Mouse (Mus musculus) monocyte, adult 2 months (primary cell): ENCODE measurements around the gene Tppp3.
A peak's percentile ranks its signal among the peaks of the same experiment; 100 is the strongest.

Experiments used
- DNase-seq, 2 experiments: peaks; one replicate each; pipeline ENCODE4 v3.0.0; 2022; ENCODE audit warnings: low spot score in 2 of 2, low read depth in 1 of 2

The Tppp3 gene

DNA sequence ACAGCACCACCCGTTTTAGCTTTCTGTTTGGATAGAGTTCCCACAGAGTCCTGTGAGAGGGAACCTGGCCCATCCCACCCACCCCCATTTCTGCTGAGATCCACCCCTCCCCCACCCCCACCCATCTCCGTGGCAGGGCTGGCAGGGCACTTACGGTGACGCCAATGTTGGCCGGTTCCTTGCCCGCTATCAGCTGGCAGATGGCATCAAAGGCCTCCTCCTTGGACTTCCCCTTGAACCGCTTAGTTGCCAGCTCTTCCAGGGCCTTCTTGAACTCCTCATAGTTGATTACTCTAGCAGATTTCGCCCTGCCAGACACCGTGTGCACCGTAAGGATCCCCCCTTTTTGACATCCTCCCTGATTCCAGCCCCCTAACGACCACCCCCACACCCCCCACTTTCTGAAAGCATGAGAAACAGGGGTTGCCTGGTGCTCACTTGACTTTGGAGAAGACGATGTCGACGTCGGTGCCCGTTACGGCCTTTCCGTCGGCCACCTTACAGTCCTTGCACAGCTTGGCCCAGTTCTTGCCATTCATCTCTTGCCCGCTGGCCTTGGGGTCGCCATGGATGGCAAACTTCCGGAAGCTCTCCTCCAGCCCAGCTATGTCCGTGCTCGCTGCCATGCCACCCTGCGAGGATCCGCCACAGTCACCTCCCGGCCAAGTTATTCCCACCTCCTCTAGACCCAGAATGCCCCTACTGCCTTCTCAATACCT is 3.2 kb downstream of the Tppp3 start:
- DNase-seq, result no peak

DNA sequence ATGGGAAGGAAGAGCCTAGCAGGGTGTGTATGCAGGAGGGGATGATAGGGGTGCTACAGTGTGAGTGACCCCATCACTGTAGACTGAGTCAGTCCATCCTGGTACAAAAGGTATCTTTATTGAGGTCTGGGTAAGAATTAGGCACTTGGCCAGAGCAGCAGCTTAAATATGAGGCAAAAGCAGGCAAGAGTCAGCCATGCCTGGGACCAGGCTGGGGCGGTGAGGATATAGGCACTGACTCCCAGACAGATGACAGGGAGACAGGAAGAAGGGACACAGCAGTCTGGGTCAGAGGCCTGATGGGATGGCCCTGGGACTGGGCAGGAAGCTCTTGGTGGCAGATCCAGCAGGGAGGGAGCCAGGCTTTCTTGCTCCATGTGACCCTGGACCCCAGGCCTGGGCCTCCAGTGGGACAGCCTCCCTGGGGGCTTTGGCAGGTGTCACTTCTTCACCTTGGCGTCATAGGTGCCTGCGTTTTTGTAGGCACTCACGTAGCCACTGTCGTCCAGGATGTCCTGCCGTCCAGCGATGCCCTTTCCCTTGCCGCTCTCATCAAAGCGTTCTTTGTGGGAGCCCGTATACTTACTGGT is 3.8 kb downstream of the Tppp3 start:
- DNase-seq, result no peak

DNA sequence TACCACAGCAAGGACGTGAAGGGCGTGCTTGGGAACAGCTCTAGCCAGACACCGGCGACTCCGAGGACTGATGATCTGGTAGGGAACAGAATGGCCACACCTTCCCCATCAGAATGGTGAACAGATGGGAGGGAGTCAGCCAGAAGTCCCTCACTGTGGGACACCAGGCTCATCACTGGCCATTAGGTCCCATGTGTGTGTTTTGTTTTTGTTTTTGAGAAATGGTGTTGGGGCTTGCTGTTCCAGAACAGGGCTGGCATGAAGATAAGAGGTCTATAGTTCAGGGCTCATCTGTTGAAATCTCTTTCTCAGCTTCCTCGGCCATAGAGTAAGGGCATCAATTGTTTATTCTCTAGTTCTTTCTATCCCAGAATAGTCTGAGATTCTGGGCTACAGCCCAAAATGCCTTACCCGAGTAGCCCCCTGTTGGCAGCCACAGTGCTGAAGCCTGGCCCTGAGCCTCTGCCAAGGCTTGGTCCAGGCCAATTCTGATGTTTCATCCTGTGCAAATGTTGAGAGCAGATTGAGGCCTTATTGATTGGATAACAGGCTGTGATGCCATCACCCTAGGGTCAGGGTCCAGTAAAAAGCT is 4.5 kb downstream of the Tppp3 start:
- DNase-seq, result no peak

DNA sequence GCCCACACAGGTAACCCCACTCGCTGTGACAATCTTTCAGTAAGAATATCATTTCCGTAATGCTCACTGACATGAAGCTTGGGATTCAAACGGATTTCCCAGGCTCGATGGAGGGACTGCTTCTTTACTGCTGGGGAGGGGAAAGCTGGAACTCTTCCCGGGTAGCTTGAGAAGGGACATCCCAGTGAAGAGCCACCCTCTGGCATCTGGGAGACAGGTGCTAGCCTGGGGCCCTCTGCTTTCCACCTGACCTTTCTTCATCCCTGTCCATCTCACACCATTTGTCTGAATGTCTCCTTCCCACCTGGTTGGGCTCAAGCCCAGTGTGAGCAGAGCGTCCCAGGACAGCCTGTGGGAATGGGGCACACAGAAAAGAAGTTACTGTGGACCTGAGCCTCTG is 5.1 kb downstream of the Tppp3 start:
- DNase-seq, result no peak

DNA sequence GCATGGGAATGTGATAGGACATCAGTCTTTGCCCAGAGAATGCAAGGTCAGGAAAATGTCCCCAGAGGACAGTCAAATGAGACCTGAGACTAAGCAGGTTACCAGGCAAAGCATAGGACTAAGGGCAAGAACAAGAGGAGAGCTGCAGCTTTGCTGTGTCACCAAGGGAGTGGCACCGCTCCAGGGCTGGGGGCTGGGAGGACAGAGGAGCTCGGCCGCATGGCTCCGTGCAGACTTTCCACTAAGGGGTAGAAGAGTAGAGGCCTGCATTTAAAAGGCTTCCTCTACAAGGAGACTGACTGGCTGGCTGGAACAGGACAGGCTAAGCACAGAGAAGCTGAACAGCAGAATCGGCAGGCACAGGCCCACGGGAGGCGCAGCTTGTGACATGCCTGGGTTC is 6.7 kb downstream of the Tppp3 start:
- DNase-seq, result no peak

DNA sequence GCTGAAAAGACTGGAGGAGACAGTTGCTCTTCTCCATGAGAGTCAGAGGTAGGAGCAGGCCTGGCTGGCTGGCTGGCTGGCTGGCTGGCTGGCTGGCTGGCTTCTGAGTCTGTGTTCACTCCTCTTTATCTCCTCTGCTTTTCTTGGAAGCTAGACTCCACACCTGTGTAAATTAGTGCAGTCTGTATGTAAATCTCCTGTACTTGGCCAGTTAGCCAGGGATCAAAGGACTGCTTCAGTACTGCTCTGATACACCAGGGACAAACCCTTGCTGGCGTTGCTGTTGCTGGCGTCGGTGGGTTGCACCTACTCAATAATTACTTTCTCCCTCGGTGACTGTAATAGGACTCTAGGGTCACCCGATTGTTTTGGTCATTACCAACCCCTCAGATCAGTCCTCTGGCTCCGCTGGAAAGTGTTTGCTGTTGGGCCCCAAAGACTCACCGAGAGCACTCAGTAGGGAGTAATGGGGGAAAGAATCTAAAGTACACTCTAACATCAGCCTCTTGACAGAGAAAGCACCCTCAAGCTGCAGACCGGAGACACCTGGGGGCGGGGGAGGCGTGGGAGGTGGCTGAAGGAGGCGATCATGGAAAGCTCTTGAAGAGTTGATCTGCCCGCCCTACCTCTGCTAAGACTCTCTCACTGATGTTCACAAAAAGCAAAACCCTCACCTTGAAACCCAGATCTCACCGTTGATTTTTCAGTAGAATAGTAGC is 10.1 kb downstream of the Tppp3 start:
- no peak for DNase-seq

DNA sequence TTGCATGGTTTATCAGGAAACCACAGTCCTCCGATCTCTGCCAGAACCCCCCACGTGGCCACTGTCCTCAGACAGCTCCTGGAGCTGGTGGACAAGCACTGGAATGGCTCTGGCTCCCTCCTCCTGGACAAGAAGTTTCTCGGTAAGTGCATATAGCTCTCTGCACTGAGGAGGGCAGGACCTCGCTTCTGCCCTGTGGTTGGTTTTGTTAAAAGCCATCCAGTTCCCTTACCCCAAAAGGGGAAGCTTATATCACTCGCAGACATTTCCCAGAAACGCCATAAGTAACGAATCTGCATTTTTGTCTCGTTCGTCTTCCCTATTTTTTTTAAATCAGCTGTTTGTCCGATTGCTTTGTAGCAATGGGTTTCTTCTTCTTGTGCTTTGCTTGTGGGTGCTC is 16.1 kb downstream of the Tppp3 start:
- DNase-seq, result no peak

DNA sequence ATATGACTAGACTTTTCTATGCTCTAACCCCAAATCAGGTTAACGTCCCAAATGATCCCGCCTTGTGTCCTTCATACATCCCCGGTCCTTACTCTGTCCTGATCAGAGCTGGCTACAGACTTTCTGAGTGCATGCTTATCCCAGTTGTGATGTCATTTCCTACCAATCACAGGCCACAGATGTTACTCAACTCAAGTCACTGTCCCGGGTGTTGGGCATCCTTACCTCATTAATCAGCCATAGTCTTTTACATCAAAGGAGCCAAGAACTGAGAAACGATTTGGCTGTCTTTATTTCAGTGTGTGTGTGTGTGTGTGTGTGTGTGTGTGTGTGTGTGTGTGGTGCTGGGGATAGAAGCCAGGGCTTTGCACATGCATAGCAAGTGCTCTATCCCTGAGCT is 17.2 kb downstream of the Tppp3 start:
- DNase-seq, result no peak

DNA sequence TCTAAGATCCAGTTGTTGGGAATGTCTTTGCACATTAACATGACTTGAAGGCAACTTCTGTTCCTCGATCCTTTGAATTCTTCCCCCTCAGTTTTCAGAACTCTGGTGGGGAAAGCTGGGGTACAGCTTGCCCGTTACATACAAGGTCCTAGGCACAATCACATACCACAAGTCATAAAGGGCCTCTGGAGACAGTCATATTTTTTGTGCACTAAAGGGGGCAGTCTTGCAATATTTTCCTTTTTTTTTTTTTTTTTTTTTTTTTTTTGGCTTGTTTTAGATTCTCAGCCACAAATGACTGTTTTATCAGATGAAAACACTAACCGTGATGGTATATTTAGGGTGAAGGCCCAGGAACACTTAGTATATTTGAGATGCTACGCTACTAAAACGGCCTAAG is 18.0 kb downstream of the Tppp3 start:
- no peak for DNase-seq

DNA sequence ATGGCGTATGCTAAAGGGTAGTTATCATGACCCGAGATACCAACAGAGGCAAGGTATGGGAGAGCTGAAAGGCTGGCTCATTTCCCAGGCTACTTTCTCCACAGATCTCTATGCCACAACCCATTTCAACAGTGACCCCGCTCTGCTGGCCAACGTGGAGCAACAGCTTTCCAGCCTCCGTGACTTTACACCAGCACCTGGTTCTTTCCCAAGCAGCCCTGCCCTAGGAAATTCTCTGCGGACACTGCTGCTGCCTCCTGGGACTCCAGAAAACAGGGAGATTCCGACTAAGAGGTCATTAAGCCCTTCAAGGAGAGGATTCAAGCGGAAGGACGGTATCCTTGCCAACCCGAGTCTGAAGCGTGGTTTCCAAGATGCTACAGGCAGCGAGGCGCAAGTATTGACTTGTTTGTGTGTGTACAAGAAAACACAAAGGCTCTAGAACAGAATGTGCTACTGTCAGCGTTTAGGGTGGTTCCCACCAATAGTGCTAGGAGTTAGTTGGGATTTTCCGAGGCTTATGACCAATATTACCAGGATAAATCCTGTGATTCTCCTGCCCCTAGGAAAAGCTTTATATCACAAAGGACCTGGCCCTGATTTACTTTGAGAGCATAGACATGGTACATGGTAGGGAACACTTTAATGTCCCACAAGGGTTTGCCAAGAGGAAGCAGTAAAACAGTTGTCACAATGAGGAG is 19.3 kb downstream of the Tppp3 start:
- DNase-seq, result no peak

DNA sequence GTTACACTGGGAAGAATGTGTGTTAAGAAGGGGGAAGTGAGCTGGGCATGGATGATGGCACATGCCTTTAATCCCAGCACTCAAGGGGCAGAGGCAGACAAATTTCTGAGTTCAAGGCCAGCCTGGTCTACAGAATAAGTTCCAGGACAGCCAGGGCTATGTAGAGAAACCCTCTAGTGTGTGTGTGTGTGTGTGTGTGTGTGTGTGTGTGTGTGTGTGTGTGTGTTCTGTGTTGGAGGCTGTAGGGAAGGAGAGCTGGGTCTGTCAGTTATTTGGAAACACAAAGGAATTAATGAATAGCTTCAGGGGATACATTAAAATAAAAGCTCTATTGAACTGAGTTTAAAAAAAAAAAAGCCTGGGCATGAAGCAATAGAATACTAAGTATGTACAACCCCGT is 20.3 kb downstream of the Tppp3 start:
- no peak for DNase-seq

DNA sequence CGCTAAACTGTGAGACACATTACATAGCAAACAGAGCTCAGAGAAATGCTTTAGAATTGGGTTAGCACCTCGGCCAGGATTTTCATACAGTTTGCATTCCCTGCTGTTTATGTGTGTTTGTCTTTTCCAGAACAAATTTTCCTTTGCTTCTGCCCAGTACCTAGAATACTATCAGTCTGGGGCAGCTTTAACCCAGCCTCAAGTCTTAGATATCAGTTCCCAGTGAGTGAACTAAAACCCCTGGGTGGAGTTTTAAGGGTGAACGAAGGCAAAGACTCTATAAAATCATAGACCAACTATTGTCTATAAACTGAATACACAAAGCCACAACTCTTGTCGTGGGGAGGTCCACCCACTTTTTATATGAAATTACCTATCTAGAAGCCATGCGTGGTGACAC is 22.7 kb downstream of the Tppp3 start:
- DNase-seq, result no peak

DNA sequence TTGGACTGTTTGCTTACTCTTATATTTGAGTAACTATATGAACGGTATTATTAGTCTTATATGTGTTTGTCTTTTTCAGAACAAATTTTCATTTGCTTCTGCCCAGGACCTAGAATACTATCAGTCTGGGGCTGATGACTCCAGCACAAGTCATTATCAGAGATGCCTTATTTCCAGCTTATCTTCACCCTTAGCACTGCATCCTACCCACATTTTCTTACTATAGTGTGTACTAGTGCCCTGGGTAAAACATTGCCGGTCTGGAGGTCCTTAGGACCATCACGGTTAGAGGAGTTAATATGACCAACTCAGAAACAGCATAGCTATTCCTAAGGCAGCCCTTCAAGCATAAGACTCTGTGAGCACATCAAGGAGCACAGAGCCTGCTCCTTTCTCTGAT is 23.1 kb downstream of the Tppp3 start:
- DNase-seq, result no peak

DNA sequence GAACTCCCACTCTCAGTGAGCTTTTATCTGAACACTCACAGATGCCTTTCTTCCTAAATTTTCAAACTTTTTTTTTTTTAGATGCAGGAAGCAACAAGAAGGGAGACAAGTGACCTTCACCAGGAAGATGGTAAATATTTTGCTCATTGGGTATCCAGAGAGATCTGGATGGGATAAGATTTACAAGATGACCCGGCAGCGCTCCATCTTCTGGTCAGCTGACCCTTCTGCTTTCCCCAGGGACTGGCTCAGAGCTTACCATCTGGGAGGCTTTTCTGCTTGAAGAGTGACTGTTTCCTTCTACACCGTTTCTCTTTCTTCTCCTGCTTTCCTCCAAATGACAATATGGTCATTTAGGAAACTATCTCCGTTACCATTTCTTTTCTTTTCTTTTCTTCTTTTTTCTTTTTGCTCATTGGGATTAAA is 25.2 kb downstream of the Tppp3 start:
- no peak for DNase-seq

DNA sequence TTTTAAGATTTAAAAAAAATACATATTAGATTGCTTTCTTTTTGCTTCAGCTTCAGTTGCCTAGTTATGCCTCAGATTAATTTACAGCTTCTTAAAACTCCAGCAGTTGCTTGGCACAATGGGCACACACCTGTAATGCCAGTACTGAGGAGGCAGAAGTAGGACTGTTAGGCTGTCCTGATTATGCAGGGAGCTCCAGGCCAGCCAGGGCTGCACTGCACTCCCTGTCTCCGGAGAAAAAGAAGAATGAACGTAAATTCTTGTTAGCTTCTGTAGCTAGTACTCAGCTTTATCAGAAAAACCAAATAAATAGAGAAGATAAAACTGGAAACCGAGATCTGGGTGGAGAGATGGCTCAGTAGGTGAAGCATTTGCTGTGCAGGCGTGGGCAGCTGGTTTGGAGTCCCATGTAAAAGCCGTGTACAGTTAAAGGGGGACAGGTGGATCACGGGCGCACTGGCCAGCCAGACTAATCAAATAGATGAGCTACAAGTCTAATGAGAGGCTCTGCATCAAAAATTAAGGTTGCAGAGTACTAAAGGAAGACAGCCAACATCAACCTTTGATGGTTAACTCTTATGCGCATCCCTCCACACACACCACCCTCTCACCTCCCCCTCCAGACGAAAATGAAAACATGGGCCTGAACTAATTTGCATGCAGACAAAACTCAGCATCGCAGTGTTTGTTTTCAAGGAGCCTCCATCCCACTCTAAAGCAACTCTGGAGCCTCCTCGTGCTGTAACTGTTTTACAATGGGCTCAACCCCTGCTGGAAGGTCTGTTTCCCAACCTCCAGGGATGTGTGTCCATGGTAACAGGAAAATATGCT is 25.8 kb downstream of the Tppp3 start:
- no peak for DNase-seq

DNA sequence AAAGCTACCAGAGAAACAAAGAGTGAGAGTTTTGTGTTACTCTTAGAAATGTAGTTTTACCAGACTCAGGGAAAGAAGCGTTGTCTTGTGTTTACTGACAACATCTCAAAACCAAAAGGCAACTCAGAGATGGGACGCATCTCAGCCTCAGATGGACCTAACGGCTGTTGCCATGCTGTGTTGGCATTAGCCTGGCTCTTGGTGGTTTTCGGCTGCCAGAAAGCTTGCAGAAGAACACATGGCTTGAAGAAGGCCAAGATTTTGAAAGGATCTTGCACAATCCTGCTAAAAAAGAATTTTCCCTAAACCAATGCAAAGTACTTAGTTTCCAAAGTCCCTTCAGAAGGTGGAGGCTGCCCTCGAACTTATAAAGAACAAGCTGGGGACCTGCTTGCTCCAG is 28.7 kb downstream of the Tppp3 start:
- DNase-seq, result no peak

DNA sequence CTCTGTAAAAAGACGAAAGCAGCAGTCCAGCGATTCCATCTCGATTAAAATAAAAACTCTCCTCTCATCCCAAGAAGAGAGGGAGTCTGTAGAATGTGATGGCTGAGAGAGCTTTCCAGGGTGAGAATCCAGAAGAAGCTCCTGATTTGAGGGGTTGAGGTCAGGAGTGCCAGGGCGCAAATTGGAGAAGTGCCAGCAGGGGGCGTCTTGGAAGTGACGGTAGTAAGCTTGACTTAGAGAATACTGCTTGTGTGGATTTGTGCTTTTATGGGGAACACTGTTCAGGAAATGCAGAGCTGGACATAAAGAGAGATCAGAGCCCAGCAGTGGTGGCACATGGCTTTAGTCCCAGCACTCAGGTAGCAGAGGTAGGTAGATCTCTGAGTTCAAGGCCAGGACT is 29.9 kb downstream of the Tppp3 start:
- peak in 1 of 2 experiments; percentile 52 for DNase-seq

DNA sequence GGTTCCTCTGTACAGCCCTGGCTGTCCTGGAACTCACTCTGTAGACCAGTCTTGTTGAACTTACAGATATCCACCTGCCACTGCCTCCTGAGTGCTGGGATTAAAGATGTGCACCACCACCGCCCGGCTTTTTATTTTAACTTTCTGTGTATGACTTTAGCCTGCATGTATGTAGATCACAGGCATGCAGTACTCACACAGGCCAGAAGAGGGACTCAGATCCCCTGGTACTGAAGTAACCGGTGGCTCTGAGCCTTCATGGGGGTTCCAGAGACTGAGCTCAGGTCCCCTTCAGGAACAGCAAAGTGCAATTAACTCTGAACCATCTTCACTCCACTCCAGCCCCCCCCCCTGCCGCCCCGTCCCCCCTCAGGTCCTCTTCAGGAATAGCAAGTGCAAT is 32.5 kb downstream of the Tppp3 start:
- DNase-seq, result no peak

DNA sequence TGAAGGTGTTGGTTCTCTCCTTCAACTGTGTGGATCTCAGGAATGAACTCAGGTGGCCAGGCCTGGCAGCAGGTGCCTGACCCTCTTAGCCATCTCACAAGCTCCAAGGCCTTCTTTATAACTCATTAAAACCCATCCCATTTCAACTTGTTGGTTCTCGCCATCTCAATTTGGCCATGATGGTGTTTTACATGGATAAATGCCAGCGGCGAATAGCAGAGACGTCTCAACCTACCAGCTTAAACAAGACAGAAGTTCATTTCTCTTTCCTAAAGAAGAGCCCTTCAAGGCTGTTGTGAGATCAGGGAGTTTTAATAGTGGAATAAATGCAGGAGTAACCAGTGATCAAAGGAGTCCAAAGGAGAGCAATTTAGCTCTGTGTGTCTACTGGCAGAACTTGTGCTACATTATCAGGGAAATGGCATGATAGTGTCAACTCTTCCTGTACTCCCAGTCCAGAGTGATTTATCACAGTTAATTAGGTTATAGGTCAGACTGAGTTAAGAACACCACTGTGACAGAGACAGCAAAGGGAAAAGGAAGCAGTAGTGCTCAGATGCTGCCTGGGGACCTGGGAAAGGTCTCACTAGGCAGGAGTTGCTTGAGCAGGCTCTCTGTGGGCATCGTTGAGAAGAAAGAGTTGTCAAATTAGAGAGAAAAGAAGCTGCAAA is 34.1 kb downstream of the Tppp3 start:
- DNase-seq, result no peak

DNA sequence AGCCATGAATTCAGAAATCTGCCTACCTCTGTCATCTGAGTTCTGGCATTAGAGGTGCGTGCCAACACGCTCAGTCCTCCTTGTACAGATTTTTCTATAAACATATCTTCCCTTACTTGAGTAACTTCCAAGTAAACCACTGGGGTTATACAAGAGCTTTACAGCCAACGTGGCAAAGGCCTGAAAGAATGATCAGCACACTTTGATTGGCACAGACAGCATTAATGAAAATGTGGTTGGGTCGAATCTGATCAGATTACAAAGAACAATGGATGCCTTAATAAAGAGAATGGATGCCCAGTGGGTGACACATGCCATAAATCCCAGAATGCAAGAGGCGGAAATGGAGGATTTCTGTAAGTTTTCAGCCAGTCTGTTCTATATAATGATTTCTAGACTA is 35.1 kb downstream of the Tppp3 start:
- DNase-seq, result no peak
